Mouse (Mus musculus): Measurements from ENCODE around the gene Rexo5. TPM values are rescaled to one million over a fixed set of nuclear protein-coding genes. Genes with fewer than 3 reads are reported as not detected.
A peak's percentile ranks its signal among the peaks of the same experiment; 100 is the strongest.

Rexo5 gene
- polyA plus RNA-seq, 1 experiment, result 2.2 TPM

DNA sequence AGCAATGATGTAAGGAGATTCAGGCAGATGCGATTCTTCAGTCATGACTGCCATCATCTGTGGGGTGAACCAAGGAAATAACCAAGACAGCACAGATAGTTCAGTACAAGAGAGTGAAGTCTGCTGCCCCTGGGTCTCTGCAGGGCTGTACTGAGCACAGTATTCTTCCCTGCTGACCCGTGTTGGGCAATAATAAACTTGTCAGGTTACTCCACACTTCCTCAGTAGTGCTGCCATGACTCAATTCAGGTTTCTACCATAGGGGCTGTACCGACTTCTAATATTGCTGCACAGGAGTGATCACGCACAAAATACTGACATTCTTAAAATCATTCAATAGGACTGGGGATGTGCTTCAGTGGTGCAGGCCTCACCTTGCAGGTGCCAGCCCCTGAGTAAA is 85.4 kb downstream of the Rexo5 start:
- Histone ChIP-seq H3K27ac (ENCODE audit: insufficient read depth, low read depth, low read length) (peak overlapping the region; percentile 94; the same call in 1 of the 2 replicates), H3K27me3 (replicated peaks; ENCODE audit: control insufficient read depth, insufficient read depth, low read length) (no peaks in the 10 kb centered on the region), H3K4me1 (ENCODE audit: control insufficient read depth, insufficient read depth, low read length) (peaks cover 24% of the 10 kb centered on the region), H3K4me3 (ENCODE audit: insufficient read depth, low read depth, low read length) (no peak overlapping the region), H3K36me3 (ENCODE audit: control insufficient read depth, insufficient read depth, low read length) (peaks cover 1% of the 10 kb centered on the region; the same call in 1 of the 2 replicates)
- no peak for DNase-seq
- WGBS, result 87% methylated on average over 4 of the region's 4 CpGs
- TF ChIP-seq POLR2A (IDR thresholded peaks at IDR 0.05; ENCODE audit: low read depth, low read length) (no peak), CTCF (conservative IDR thresholded peaks at IDR 0.05; ENCODE audit: insufficient read depth, insufficient read length, low read depth, low read length) (no peak)

DNA sequence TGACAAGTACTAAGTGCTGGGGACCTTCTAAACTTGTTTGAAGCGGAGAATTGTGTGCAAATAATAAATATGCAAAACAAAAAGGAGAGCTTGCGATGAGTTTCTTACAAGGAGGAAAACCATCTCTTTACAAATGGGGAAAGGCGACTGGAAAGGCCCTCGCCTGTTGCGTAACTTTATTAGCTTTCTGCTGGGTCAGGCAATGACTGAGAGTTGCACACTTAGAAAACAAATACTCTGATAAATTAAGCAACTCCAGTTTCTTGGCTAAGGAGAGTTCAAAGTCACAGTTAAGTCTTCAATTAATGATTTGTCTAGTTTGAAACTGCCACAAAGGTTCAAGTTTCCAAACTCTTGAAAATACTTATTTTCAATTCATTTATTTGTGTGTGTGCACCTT is 86.5 kb downstream of the Rexo5 start:
- peaks cover 1% of the 10 kb centered on the region; the same call in 1 of the 2 replicates for H3K36me3 ChIP-seq (ENCODE audit: control insufficient read depth, insufficient read depth, low read length)
- peaks cover 20% of the 10 kb centered on the region for H3K4me1 ChIP-seq (ENCODE audit: control insufficient read depth, insufficient read depth, low read length)
- no peak overlapping the region for H3K4me3 ChIP-seq (ENCODE audit: insufficient read depth, low read depth, low read length)
- TF ChIP-seq POLR2A (IDR thresholded peaks at IDR 0.05; ENCODE audit: low read depth, low read length), result no peak
- TF ChIP-seq CTCF (conservative IDR thresholded peaks at IDR 0.05; ENCODE audit: insufficient read depth, insufficient read length, low read depth, low read length), result no peak
- peak; percentile 87 for DNase-seq
- peak overlapping the region; percentile 94 for H3K27ac ChIP-seq (ENCODE audit: insufficient read depth, low read depth, low read length)
- WGBS, result 54% methylated on average over 5 of the region's 5 CpGs
- H3K27me3 ChIP-seq (replicated peaks; ENCODE audit: control insufficient read depth, insufficient read depth, low read length), result no peaks in the 10 kb centered on the region

- Histone ChIP-seq H3K4me3 (ENCODE audit: insufficient read depth, low read depth, low read length) (no peak overlapping the region), H3K27me3 (replicated peaks; ENCODE audit: control insufficient read depth, insufficient read depth, low read length) (no peaks in the 10 kb centered on the region), H3K4me1 (ENCODE audit: control insufficient read depth, insufficient read depth, low read length) (peaks cover 19% of the 10 kb centered on the region), H3K27ac (ENCODE audit: insufficient read depth, low read depth, low read length) (peak overlapping the region; percentile 56), H3K36me3 (ENCODE audit: control insufficient read depth, insufficient read depth, low read length) (peaks cover 1% of the 10 kb centered on the region; the same call in 1 of the 2 replicates)
- no peak for DNase-seq
- 79% methylated on average over 2 of the region's 2 CpGs for WGBS
- TF ChIP-seq CTCF (conservative IDR thresholded peaks at IDR 0.05; ENCODE audit: insufficient read depth, insufficient read length, low read depth, low read length) (no peak), POLR2A (IDR thresholded peaks at IDR 0.05; ENCODE audit: low read depth, low read length) (no peak)
Observed at GRCm38 (mm10) chr7:119881229-119881628, 87.4 kb downstream of the Rexo5 start.

- no peak for TF ChIP-seq POLR2A (IDR thresholded peaks at IDR 0.05; ENCODE audit: low read depth, low read length)
- TF ChIP-seq CTCF (conservative IDR thresholded peaks at IDR 0.05; ENCODE audit: insufficient read depth, insufficient read length, low read depth, low read length), result no peak
- Histone ChIP-seq H3K4me1 (ENCODE audit: control insufficient read depth, insufficient read depth, low read length) (peaks cover 13% of the 10 kb centered on the region; the same call in 1 of the 2 replicates), H3K27me3 (replicated peaks; ENCODE audit: control insufficient read depth, insufficient read depth, low read length) (no peaks in the 10 kb centered on the region), H3K27ac (ENCODE audit: insufficient read depth, low read depth, low read length) (no peak overlapping the region), H3K4me3 (ENCODE audit: insufficient read depth, low read depth, low read length) (no peak overlapping the region), H3K36me3 (ENCODE audit: control insufficient read depth, insufficient read depth, low read length) (no peaks in the 10 kb centered on the region; the same call in 1 of the 2 replicates)
- WGBS, result 80% methylated on average over 4 of the region's 4 CpGs
- no peak for DNase-seq
Observed at GRCm38 (mm10) chr7:119887887-119888286, 94.1 kb downstream of the Rexo5 start.

GRCm38 (mm10) chr7:119892198-119892597 is 98.4 kb downstream of the Rexo5 start:
- no peaks in the 10 kb centered on the region for H3K27me3 ChIP-seq (replicated peaks; ENCODE audit: control insufficient read depth, insufficient read depth, low read length)
- DNase-seq, result peak; percentile 36
- no peak overlapping the region for H3K4me3 ChIP-seq (ENCODE audit: insufficient read depth, low read depth, low read length)
- 70% methylated on average over 1 of the region's 1 CpGs for WGBS
- H3K36me3 ChIP-seq (ENCODE audit: control insufficient read depth, insufficient read depth, low read length), result no peaks in the 10 kb centered on the region
- H3K4me1 ChIP-seq (ENCODE audit: control insufficient read depth, insufficient read depth, low read length), result peaks cover 12% of the 10 kb centered on the region; the same call in 1 of the 2 replicates
- TF ChIP-seq CTCF (conservative IDR thresholded peaks at IDR 0.05; ENCODE audit: insufficient read depth, insufficient read length, low read depth, low read length), result no peak
- H3K27ac ChIP-seq (ENCODE audit: insufficient read depth, low read depth, low read length), result 0 out of 2 replicates have a peak overlapping the region, but pooled peaks have one; percentile 27

GRCm38 (mm10) chr7:119892742-119893141 is 98.9 kb downstream of the Rexo5 start:
- Histone ChIP-seq H3K27ac (ENCODE audit: insufficient read depth, low read depth, low read length) (0 out of 2 replicates have a peak overlapping the region, but pooled peaks have one; percentile 19), H3K36me3 (ENCODE audit: control insufficient read depth, insufficient read depth, low read length) (no peaks in the 10 kb centered on the region), H3K4me1 (ENCODE audit: control insufficient read depth, insufficient read depth, low read length) (peaks cover 10% of the 10 kb centered on the region; the same call in 1 of the 2 replicates), H3K4me3 (ENCODE audit: insufficient read depth, low read depth, low read length) (no peak overlapping the region), H3K27me3 (replicated peaks; ENCODE audit: control insufficient read depth, insufficient read depth, low read length) (no peaks in the 10 kb centered on the region)
- WGBS, result 93% methylated on average over 4 of the region's 4 CpGs
- no peak for DNase-seq
- TF ChIP-seq CTCF (conservative IDR thresholded peaks at IDR 0.05; ENCODE audit: insufficient read depth, insufficient read length, low read depth, low read length) (no peak), POLR2A (IDR thresholded peaks at IDR 0.05; ENCODE audit: low read depth, low read length) (no peak)

- peak; percentile 60 for DNase-seq
- H3K4me3 ChIP-seq (ENCODE audit: insufficient read depth, low read depth, low read length), result peak overlapping the region; percentile 72
- peaks cover 6% of the 10 kb centered on the region; the same call in 1 of the 2 replicates for H3K4me1 ChIP-seq (ENCODE audit: control insufficient read depth, insufficient read depth, low read length)
- H3K27me3 ChIP-seq (replicated peaks; ENCODE audit: control insufficient read depth, insufficient read depth, low read length), result no peaks in the 10 kb centered on the region
- peak overlapping the region; percentile 34 for H3K27ac ChIP-seq (ENCODE audit: insufficient read depth, low read depth, low read length)
- H3K36me3 ChIP-seq (ENCODE audit: control insufficient read depth, insufficient read depth, low read length), result no peaks in the 10 kb centered on the region
- TF ChIP-seq POLR2A (IDR thresholded peaks at IDR 0.05; ENCODE audit: low read depth, low read length) (no peak), CTCF (conservative IDR thresholded peaks at IDR 0.05; ENCODE audit: insufficient read depth, insufficient read length, low read depth, low read length) (no peak)
- under 1% methylated on average over 15 of the region's 15 CpGs for WGBS
Observed at GRCm38 (mm10) chr7:119894818-119895544, 101.2 kb downstream of the Rexo5 start.

All from kidney, adult 2 months (tissue).